Mouse (Mus musculus): Measurements from ENCODE around the gene Zc3h10. TPM values are rescaled to one million over a fixed set of nuclear protein-coding genes. Genes with fewer than 3 reads are reported as not detected.
"Not testable (repeated sequence)": the region's sequence is repeated elsewhere in the genome, so short reads cannot be mapped to it uniquely, and the experiment has no call there.

Zc3h10 gene
- polyA plus RNA-seq, 1 experiment from 2014 or later, result 16.2 TPM

GRCm38 (mm10) chr10:128549682-128550057, 2.1 kb upstream of the Zc3h10 start:
- peak overlapping the region; percentile 75; the same call in 1 of the 2 replicates for H3K4me3 ChIP-seq (replicated peaks)
- H3K27me3 ChIP-seq; ATAC-seq (replicated peaks; ENCODE audit: low FRiP score); H3K9ac ChIP-seq; H3K9me3 ChIP-seq (replicated peaks): not testable (repeated sequence)
- H3K36me3 ChIP-seq, result peaks cover 13% of the 10 kb centered on the region
- H3K27ac ChIP-seq, result peak overlapping the region; percentile 95
- peaks cover 18% of the 10 kb centered on the region for H3K4me1 ChIP-seq
- peak overlapping the region; percentile 84 for H3K4me2 ChIP-seq
- 66% methylated on average over 6 of the region's 6 CpGs for WGBS

GRCm38 (mm10) chr10:128548947-128549681, 1.5 kb upstream of the Zc3h10 start, which contains the start of gene Rpl41:
Rpl41 (minus strand) TSS chr10:128549305.
- H3K9me3 ChIP-seq (replicated peaks), result no peaks in the 10 kb centered on the region
- peak within 1 kb of the TSS; percentile 95 for H3K27ac ChIP-seq
- under 1% methylated on average over 31 of the region's 31 CpGs for WGBS
- no peaks in the 10 kb centered on the region for H3K27me3 ChIP-seq
- peaks cover 18% of the 10 kb centered on the region for H3K4me1 ChIP-seq
- peak within 1 kb of the TSS; percentile 75 for H3K4me3 ChIP-seq (replicated peaks)
- peak within 1 kb of the TSS; percentile 81 for H3K9ac ChIP-seq
- peak within 1 kb of the TSS; percentile 84 for H3K4me2 ChIP-seq
- H3K36me3 ChIP-seq, result peaks cover 18% of the 10 kb centered on the region
- ATAC-seq (replicated peaks; ENCODE audit: low FRiP score), result peak; percentile 88

GRCm38 (mm10) chr10:128548051-128548791, 647 bp upstream of the Zc3h10 start:
- Histone ChIP-seq H3K4me3 (replicated peaks) (peak overlapping the region; percentile 75), H3K9ac (peak overlapping the region; percentile 81), H3K36me3 (peaks cover 27% of the 10 kb centered on the region), H3K4me2 (peak overlapping the region; percentile 84), H3K27ac (peak overlapping the region; percentile 95), H3K4me1 (peaks cover 21% of the 10 kb centered on the region)
- not testable (repeated sequence) for H3K27me3 ChIP-seq; ATAC-seq (replicated peaks; ENCODE audit: low FRiP score); H3K9me3 ChIP-seq (replicated peaks)
- under 1% methylated on average over 30 of the region's 30 CpGs for WGBS

- Histone ChIP-seq H3K9me3 (replicated peaks) (no peaks in the 10 kb centered on the region), H3K27ac (peak overlapping the region; percentile 95), H3K4me1 (peaks cover 23% of the 10 kb centered on the region), H3K27me3 (no peaks in the 10 kb centered on the region), H3K4me2 (peak overlapping the region; percentile 84), H3K9ac (peak overlapping the region; percentile 70), H3K36me3 (peaks cover 41% of the 10 kb centered on the region), H3K4me3 (replicated peaks) (peak overlapping the region; percentile 75)
- 23% methylated on average over 7 of the region's 7 CpGs for WGBS
- no peak for ATAC-seq (replicated peaks; ENCODE audit: low FRiP score)
These were observed 787 bp downstream of the Zc3h10 start for GRCm38 (mm10) chr10:128546787-128547186.

DNA sequence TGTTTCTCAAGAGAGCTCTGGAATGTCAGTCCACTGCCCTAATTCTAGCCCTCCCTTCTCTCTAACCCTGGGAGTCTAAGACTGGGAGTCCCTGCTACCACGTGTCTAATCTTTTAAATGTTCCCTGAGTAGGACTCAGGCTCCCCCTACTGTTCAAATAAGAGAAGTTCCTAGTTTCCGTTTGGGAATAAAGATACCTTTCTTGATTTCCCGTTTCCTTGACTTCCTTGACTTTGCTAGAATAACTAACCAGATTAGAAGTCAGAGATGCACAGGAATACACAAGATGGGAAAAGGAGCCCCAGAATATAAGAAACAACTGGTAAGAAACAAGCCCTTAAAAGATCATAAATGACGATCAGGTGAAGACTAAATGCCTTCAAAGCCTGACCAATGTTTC, 1.2 kb downstream of the Zc3h10 start:
- peak overlapping the region; percentile 84 for H3K4me2 ChIP-seq
- H3K9ac ChIP-seq, result peak overlapping the region; percentile 70
- no peaks in the 10 kb centered on the region for H3K27me3 ChIP-seq
- no peak for ATAC-seq (replicated peaks; ENCODE audit: low FRiP score)
- H3K9me3 ChIP-seq (replicated peaks), result no peaks in the 10 kb centered on the region
- peaks cover 43% of the 10 kb centered on the region for H3K36me3 ChIP-seq
- peak overlapping the region; percentile 95 for H3K27ac ChIP-seq
- peak overlapping the region; percentile 75 for H3K4me3 ChIP-seq (replicated peaks)
- peaks cover 23% of the 10 kb centered on the region for H3K4me1 ChIP-seq
- WGBS, result 13% methylated on average over 4 of the region's 4 CpGs

DNA sequence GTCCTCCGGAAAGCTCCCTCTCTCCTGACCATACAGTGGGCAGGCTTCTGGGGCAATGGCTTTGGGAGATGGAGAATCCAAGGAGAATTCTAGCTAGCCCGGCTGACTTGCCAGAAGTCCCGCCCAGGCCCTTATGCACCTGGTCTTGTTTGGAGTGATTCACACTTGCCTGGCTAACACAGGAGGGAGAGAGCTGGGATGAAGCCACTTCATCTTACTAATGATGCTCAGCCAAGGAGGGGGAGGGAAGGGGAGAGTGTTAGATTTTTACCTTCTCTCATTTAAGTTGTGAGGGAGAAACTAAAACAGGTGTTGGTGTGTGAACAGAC, 2.0 kb downstream of the Zc3h10 start:
- 71% methylated on average over 3 of the region's 3 CpGs for WGBS
- H3K9me3 ChIP-seq (replicated peaks), result no peaks in the 10 kb centered on the region
- no peak for ATAC-seq (replicated peaks; ENCODE audit: low FRiP score)

GRCm38 (mm10) chr10:128544674-128545569, 2.7 kb downstream of the Zc3h10 start:
- H3K27ac ChIP-seq, result no peak overlapping the region
- H3K27me3 ChIP-seq, result no peaks in the 10 kb centered on the region
- peaks cover 44% of the 10 kb centered on the region for H3K36me3 ChIP-seq
- WGBS, result 94% methylated on average over 37 of the region's 37 CpGs
- ATAC-seq (replicated peaks; ENCODE audit: low FRiP score), result no peak
- H3K9me3 ChIP-seq (replicated peaks), result no peaks in the 10 kb centered on the region
- no peak overlapping the region for H3K4me3 ChIP-seq (replicated peaks)
- H3K4me2 ChIP-seq, result no peak overlapping the region
- no peak overlapping the region for H3K9ac ChIP-seq
- H3K4me1 ChIP-seq, result peaks cover 23% of the 10 kb centered on the region

More for the DNA sequence above, 2.0 kb downstream of the Zc3h10 start:
- Histone ChIP-seq H3K27me3 (no peaks in the 10 kb centered on the region), H3K4me3 (replicated peaks) (0 out of 2 replicates have a peak overlapping the region, but pooled peaks have one; percentile 75), H3K27ac (no peak overlapping the region), H3K4me1 (peaks cover 23% of the 10 kb centered on the region), H3K9ac (no peak overlapping the region), H3K36me3 (peaks cover 44% of the 10 kb centered on the region), H3K4me2 (no peak overlapping the region)

- H3K9ac ChIP-seq, result no peak overlapping the region
- H3K36me3 ChIP-seq, result peaks cover 44% of the 10 kb centered on the region
- H3K27me3 ChIP-seq, result no peaks in the 10 kb centered on the region
- 93% methylated on average over 15 of the region's 15 CpGs for WGBS
- no peak overlapping the region for H3K4me3 ChIP-seq (replicated peaks)
- ATAC-seq (replicated peaks; ENCODE audit: low FRiP score), result no peak
- no peaks in the 10 kb centered on the region for H3K9me3 ChIP-seq (replicated peaks)
- H3K4me2 ChIP-seq, result no peak overlapping the region
- no peak overlapping the region for H3K27ac ChIP-seq
- peaks cover 20% of the 10 kb centered on the region for H3K4me1 ChIP-seq
These were observed 3.4 kb downstream of the Zc3h10 start for GRCm38 (mm10) chr10:128544151-128544657.

DNA sequence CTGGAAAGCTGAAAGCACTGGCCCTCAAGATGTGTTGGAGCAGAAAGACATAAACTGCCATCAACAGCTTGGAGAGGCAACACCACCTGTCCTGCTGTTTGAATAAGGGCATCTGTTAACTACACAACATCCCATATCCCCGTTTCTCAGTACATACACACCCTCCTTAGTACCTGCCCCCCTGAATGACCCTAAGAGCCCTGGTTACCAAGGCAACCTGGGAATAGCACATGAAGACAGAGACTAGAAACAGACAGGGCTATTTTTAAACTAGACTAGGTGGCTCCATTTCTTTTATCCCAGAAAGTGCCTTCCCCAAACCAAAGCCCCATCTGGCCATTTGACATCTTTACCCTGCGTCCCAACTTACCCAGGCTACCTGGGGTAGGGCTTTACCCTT, 4.5 kb downstream of the Zc3h10 start:
- no peak for ATAC-seq (replicated peaks; ENCODE audit: low FRiP score)
- H3K9ac ChIP-seq, result no peak overlapping the region
- no peak overlapping the region for H3K4me3 ChIP-seq (replicated peaks)
- peaks cover 20% of the 10 kb centered on the region for H3K4me1 ChIP-seq
- no peaks in the 10 kb centered on the region for H3K9me3 ChIP-seq (replicated peaks)
- no peaks in the 10 kb centered on the region for H3K27me3 ChIP-seq
- H3K4me2 ChIP-seq, result no peak overlapping the region
- 68% methylated on average over 2 of the region's 2 CpGs for WGBS
- H3K27ac ChIP-seq, result no peak overlapping the region
- peaks cover 44% of the 10 kb centered on the region for H3K36me3 ChIP-seq

- no peak overlapping the region for H3K4me3 ChIP-seq (replicated peaks)
- H3K27me3 ChIP-seq, result no peaks in the 10 kb centered on the region
- H3K27ac ChIP-seq, result no peak overlapping the region
- no peak overlapping the region for H3K4me2 ChIP-seq
- no peak for ATAC-seq (replicated peaks; ENCODE audit: low FRiP score)
- 88% methylated on average over 1 of the region's 1 CpGs for WGBS
- peaks cover 14% of the 10 kb centered on the region for H3K4me1 ChIP-seq
- no peaks in the 10 kb centered on the region for H3K9me3 ChIP-seq (replicated peaks)
- H3K36me3 ChIP-seq, result peaks cover 18% of the 10 kb centered on the region
- H3K9ac ChIP-seq, result no peak overlapping the region
These were observed 9.2 kb downstream of the Zc3h10 start for GRCm38 (mm10) chr10:128538340-128538870.

- peak overlapping the region; percentile 56 for H3K27ac ChIP-seq
- peaks cover 1% of the 10 kb centered on the region; the same call in 1 of the 2 replicates for H3K36me3 ChIP-seq
- WGBS, result 15% methylated on average over 18 of the region's 18 CpGs
- H3K4me3 ChIP-seq (replicated peaks), result peak overlapping the region; percentile 23
- peak; percentile 93 for ATAC-seq (replicated peaks; ENCODE audit: low FRiP score)
- H3K4me1 ChIP-seq, result peaks cover 11% of the 10 kb centered on the region
- no peak overlapping the region for H3K9ac ChIP-seq
- no peaks in the 10 kb centered on the region for H3K27me3 ChIP-seq
- H3K9me3 ChIP-seq (replicated peaks), result no peaks in the 10 kb centered on the region
- H3K4me2 ChIP-seq, result peak overlapping the region; percentile 47
These were observed 11.2 kb downstream of the Zc3h10 start for GRCm38 (mm10) chr10:128536266-128536940.
